Mouse (Mus musculus) adrenal gland (tissue): ENCODE results near the gene Marcks.
"Not testable (repeated sequence)": the region's sequence is repeated elsewhere in the genome, so short reads cannot be mapped to it uniquely, and the experiment has no call there.

ENCODE experiments used
- intact Hi-C: fragments of 180-260 bp; cut with DNase I; formaldehyde crosslinking; loops from one replicate; pipeline ENCODE4 v1.15.1; 2025

Gene Marcks

DNA sequence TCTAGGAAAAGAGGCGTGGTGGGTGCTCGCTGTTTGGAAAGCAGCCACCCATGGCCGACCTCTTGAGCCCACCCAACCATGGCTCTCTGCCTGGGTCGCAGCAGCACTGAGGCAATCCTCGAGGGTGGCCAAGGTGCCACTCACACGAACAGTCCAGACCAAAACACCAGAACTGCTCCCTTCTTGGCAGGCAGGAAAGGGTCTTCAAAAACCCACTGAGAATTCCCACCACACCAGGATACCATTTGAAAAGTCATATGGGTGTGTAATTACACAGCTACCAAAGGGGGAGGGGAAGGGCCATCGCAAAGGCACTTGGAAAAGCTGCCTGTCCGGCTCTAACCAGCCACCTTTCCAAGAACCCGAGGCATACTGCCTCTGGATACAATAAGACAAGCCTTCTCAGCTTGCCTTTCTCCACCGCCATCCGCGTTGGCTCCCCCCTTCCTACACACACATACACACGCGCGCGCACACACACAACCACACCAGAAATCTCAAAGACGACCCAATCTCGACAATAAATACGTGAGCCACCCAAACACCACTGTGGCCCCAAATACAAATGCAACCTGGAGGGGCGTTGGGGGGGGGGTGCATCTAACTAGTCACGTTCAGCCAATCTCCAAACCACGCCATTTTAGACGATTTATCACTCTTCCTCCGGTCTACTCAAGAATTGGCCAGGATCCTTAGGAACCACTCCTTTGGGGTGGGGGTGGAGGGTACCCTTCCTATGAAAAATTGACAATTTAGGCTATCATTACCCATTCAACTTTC lies 999 bp downstream of the Marcks start:
- intact Hi-C loops: loop anchor here (2.0 to 10.0 kb wide), 5 partner anchors 59 to 1417 kb away; no protein-coding TSS in a partner anchor

DNA sequence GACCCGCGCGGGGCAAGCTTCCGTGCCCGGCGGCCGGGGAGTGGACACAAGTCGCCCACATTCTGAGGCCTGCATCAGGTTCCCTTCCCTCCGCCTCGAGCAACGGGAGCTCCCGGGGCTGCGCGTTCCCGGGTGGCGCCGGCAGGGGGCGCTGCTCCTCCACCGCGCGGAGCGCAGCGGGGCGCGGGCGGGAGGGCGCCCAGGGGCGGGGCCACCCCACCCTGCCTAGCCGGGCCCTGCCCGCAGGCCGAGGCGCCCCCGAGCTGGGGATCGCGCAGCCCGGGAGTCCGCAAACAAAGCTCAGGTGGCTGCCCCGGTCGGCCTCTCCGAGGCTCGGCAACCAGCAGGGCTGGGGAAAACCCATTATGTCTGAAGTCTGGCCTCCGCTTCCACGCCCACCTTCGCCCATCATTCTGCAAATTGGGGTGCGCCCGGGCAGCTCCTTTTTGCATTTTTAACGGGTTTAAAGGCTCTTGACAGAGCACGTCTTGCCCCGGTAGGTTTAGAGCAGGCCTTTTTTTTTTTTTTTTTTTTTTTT lies 1.7 kb downstream of the Marcks start:
- intact Hi-C loops: loop anchor here (2.0 to 10.0 kb wide), 5 partner anchors 58 to 1418 kb away; no protein-coding TSS in a partner anchor

DNA sequence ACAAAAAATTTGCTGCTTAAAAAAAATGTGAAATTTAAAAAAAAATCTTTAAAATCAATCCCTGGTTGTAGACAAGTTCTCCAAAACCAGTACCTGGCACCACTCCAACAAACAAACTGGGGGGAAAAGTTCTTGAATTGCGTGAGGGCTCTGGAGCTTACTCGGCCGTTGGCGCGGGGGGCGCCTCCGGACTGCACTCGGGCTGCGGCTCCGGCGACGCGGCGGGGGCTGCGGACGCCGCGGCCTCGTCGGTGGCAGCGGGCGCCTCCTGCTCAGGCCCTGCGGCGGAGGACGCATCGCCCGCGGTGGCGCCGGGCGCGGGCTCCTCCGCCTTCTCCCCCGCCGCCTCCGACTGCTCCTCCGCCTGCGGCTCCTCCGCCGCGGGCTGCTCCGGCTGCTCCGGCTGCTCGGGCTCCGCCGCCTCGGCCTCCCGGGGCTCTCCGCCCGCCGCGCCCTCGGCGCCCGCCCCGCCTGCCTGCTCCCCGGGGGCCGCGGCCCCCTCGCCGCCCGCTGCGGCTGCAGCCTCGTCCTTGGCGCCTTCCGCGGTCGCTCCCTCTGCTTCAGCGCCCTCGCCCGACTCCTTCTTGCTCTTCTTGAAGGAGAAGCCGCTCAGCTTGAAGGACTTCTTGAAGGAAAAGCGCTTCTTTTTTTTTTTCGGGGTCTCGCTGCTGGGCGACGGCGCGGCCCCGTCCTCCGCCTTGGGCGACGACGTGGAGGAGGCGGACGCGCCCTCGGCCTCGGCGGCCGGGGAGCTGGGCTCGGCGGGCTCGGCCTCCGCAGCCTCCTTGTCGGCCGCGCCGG lies 2.6 kb downstream of the Marcks start:
- intact Hi-C loops: loop anchor here (2.0 to 10.0 kb wide), 5 partner anchors 57 to 1419 kb away; no protein-coding TSS in a partner anchor

DNA sequence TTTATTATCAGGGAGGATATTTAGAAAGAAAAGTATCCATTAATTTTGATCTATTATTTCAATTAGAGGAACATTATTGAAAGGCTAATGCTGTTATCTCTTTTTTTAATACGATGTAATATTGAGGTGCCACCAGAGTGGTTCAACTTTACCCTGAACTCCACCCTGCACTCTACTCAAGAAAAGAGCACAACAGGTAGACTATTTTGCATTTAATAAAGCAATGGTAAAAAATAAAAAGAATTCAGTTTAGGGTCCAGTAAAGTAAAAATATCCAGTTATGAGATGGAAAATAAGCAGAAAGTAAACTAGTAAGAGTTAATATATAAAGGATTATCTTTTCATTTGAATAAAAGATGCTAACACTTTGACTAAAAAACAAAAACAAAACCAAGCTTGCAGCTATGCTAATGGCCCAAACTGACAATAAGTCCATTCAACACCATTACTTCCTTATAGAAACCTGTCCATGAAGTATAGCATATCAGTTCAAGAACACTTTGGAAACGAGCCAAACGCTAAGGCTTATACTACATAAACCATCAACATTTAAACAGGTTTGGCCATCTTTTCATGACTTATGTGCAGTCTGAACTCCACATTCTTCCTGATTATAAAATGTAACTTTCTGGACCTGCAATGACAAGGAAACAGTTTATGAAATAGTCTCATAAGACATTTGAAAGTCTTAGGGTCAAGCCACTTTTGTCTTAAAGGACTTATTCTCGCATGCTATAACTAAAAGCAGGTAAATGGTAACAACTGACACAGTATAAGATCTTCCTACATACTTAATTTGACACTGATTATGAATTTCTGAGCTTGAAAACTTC lies 4.6 kb downstream of the Marcks start:
- intact Hi-C loops: loop anchor here (10.0 kb wide), 3 partner anchors 471 to 1421 kb away; no protein-coding TSS in a partner anchor

DNA sequence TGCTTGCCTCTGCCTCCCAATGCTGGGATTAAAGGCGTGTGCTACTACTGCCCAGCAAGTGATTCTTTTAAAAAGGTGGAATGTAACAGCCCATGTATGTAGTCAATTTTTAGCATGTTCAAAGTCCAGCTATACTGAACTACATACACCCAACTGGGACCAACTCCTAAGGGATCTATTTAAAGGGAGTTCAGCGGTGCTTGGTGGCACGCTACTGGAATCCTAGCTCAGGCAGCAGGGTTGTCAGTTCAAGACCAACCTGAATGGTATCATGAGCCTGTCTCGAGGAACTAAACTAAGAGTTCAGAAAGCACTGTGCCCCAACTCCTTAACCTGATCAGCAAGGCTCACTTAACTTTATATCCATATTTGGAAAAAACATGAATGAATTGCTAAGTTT lies 6.0 kb downstream of the Marcks start:
- intact Hi-C loops: loop anchor here (10.0 kb wide), 3 partner anchors 472 to 1422 kb away; no protein-coding TSS in a partner anchor

DNA sequence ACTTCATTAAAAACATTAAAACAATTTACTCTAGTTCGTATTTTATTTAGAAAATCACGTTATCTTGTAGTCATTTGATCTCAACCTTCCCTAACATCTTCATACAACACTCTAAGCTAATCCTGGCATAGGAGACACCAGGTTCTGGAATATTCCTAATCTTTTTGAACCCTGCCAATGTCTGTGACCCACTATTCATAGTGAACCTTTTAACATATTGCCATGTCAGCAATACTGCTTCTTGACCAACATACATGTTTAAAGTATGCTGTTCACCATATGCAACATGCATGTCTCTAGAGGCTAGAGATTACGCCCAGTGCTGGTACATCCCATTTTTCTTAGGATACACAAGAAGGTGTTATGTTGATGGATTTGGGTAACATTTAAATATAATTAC lies 9.1 kb downstream of the Marcks start:
- intact Hi-C loops: loop anchor here (10.0 kb wide), 3 partner anchors 475 to 1425 kb away; no protein-coding TSS in a partner anchor

DNA sequence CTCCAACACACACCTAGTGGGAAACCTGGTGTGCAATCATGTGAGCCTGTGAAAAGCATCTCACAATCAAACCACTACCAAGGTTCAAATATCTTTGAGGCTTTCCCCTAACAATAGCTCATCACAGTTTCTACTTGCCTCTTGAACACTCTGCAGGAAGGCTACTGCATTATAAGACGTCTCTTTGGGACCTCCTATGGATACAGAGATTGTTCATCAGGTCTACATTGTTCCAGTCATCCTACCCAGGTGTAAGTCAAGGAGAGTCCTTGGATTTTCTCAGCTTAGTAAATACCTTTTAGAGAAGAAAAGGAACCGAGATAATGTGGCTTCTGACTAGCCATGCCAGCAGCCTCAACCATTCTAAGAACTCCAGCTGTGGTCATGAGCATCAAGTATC lies 23.4 kb downstream of the Marcks start:
- intact Hi-C loops: no loop called here

DNA sequence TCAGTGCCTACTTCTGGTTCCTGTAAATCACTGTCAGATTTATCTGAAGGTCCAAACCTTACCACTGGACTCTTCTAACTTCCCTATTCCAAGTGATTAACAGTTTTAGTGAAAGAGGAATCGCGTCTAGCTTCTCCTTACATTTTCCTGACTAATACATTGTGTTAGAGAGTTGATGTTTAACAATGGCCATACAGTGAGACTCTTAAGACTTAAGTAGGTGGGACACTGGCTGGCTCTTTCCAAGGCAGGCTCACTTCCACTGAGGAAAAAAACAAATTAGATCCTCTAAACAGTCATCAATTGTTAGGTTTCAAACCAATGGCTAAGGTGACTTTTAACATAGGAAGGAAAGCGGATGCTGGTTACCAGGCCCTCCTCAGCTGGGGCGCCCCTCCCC lies 25.9 kb downstream of the Marcks start:
- intact Hi-C loops: no loop called here

DNA sequence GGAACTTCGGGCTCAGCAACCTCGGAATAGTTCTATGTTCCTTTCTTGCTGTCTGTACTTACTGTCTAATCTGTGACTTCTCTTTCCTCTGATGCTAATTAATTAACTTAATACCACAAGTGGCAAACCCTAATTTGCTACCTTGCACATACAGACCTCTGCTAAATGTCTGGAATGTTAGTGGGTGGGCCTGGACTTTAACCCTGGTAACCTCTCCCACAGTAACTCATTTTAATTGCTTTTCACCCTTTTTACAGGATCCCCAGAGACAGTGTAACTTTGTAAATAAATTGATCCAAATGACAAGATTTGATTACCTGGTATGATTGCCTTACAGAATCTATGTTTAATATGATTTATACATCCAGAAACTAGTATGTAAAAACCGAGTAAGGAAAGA lies 26.4 kb downstream of the Marcks start:
- intact Hi-C loops: no loop called here

DNA sequence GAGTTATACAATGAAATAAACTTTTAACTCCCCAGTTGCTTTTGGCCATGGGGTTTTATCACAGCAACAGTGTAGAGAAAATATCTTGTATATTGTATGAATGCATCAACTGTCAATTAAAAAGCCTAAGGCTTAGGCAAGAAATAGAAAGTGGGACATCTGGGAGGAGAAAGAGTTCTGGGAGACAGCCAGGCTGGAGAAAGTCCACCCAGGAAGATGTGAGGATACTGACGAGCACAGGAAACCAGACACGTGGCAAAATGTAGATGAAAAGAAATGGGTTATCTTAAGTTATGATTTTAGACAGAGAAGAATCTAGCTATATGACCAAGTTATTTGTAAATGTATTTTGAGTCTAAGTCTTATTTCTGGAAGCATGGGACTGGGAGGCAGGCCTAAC lies 27.3 kb downstream of the Marcks start:
- intact Hi-C loops: no loop called here

DNA sequence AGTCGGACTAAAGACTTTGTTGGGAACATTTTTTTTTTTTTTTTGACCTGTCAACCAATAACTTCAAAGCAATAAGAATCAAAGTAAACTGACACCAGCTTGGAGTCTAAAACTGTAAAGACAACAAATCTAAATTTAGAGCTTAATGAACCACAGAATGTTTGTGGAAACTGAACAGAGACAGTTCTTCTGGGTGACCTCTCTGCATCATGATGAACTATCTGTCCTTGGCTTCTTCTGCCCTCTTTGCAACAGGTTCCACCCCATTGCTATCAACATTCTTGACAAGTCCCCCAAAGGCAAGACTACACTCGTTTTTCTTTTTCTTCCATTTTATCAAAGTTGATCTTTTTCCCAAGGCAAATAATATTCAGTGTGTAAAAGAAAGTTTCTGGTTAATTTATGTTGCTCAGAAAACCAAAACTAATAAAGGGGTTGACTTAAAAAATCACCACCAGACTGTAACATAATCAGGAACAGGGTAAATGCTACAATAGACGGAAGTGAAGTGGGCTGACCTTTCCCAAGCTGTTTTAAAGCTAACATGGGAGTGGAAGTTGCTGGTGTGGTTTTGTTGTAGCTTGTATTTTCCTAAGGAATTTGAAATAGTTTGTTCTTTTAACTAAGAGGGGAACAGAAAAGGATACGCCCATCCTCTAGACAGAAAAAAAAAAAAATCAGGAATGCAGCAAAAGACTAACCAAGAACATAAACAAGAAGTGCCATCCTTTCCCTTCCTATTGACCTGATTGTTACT lies 31.7 kb downstream of the Marcks start:
- intact Hi-C loops: no loop called here

DNA sequence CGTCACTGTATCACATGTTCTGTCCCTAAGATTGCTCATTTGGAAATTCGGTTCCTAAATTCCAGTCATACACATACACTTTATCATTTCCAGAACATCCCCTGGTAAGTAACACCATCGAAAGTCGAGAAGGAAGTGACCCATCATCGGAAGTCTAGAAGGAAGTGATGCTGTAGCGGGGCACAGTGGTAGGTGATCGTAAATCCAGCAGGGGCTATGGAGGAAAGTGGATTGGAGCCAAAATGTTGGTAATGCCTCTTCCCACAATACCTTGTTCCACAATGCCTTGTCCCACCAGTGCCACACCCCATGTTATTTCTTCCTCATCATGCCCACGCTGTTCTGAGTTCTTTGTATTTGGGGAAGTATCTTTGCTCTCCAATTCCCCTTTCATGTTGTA lies 32.4 kb downstream of the Marcks start:
- intact Hi-C loops: no loop called here

DNA sequence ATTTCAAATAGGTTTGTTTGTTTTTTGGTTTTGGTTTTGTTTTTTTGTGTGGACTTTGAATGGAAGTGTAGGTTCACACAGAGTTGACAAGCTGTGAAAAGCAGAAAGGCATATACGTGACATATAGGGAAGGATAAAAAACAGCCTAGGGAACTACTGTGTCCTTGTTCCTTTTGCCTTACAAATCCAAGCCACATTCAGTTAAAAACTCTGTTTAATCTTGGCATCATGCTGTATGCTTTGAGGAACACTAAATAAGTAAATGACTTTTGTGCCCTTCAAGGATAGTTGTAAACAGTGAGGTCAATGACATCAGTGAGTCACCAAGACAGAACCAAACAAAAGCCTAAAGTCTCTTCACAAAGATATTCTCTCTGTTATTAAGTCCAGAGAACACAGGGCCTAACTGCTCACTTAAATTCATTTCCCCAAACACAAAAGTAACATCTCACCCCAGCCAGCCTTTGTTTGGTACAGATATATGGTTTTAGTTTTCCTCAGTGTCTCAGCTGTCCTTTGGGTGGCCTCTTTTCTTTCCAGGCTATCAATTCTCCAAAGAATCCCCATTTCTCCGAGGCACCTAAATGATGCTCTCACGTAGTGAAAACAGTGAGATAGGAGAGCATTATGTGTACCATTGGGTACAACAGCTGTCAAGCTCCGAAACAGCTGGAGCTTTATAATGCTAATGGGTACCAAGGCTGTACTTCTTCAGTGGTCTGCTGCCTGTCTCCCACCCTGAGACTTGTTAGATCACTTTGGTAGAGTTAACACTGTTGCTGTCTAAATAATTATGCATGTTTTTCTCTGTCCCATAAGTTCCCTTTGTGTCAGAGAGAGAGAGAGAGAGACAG lies 36.3 kb downstream of the Marcks start:
- intact Hi-C loops: no loop called here

DNA sequence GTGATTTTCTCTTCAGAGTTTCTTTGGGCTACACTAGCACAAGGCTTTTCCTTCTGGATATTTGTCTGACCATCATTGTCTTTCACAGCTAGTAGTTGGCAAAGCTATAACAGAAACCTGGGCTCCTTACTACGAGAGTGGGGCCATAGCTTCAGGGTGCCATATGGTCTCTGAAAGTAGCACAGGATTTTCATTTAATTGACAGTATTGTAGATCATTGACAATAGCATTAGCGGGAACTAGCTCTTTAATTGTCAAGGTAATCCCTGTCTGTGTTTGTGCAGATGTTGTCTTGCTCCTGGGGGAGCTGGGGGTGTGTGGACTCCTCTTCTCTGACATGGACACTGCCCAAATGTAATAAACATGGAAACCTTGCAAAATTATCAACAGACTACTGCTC lies 37.0 kb downstream of the Marcks start:
- intact Hi-C loops: no loop called here

DNA sequence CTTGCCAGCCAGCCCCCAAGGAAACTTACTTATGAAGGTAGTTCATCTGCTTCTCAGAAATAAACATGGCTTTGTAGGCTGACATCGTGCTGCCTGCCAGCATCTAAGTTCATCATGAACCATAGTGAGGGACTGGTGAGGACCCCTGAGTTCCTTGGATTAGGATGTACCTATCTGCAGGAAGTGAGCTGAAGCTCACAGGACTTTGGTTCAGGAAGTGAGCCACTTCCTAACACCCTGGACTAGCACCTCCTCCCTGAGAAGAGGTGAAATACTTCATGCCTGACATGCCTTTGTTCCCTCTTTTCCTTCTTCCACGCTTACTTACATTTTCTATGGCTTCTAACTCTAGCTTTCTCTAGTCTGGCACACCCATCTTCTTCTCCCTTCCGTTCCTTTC lies 42.2 kb downstream of the Marcks start:
- intact Hi-C loops: no loop called here

DNA sequence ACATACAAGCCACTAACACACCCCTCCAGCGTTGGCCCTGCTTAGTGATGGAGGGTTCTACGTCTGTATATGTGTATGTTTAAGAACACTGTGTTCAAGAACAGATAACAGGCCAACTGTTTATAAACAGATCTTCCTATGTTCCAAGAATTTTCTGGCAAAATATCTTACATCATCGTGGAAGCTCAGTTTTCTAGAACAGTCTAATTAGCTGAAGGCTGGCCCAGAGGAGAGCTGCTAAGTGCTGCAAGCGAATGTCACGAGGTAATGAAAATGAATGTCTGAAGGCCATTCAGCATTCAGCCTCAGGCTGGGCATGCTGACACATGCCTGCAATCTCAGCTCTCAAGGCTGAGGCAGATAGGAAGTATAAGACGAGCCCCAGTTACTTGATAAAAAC lies 42.9 kb downstream of the Marcks start:
- intact Hi-C loops: no loop called here

DNA sequence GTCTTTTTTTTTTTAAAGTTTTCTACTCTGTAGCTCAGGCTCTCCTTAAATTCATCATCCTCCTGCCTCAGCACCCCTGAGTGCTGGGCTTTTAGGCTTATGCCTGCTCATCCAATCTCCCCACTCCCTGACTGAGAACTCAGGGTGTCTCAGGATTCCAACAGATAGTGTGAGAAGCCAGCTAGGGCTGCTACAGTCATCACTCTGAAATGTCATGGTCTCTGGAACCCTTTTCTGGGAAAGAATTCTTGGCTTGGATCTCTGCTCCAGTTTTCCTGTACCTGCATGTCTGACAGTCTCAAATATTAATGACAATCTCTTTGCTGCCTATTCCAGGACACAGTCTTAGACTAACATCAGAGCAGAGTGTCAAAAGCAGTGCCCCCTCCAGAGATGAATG lies 45.4 kb downstream of the Marcks start:
- intact Hi-C loops: no loop called here

DNA sequence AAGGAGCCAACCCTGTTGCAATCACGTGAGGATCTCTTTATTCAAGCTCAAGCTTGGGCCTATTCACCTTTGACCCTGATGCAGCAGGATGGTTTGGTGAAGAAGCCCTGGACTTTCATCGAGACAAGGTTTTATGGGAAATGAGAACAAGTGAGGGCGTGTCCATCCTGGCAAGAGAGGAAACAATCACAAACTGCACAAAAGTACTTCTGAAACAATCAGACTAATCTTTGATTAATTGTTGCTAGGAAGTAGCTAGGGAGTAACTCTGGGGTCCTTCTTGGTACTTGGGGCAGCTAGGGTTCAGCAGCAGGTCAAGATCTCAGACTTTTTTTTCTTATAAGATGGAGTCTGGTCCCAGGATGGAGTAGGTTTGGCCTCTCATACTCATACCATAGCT lies 48.3 kb downstream of the Marcks start:
- intact Hi-C loops: no loop called here

DNA sequence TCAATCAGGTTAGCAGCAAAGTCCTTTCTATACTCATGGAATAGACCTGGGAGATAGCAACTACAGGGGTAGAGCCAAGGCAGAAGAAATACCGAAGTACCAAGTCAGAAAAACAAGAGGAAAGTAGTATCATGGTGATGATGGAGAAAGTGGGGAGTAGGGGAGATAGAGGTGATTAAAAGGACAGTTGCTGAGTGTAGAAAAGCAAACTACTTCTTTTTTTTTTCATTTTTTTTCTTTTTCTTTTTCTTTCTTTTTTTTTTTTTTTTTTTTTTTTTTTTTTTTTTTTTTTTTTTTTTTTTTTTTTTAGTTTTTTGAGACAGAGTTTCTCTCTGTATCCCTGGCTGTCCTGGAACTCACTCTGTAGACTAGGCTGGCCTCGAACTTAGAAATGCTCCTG lies 54.6 kb downstream of the Marcks start:
- intact Hi-C loops: not testable (repeated sequence)
